Mouse (Mus musculus) bone marrow, adult 2 months (tissue): ENCODE data around the gene Lrba. TPM values are rescaled to one million over a fixed set of nuclear protein-coding genes. Genes with fewer than 3 reads are reported as not detected.

Experiments
- H3K27ac ChIP-seq: fragments of 200-500 bp; 2 replicates; pipeline ENCODE4 v1.5.1; 2012; ENCODE audit warnings: low read depth, mild to moderate bottlenecking, control low read depth, inconsistent platforms, low read length; ENCODE audit not compliant: control insufficient read depth, poor library complexity, insufficient read depth
- H3K4me1 ChIP-seq: fragments of 200-500 bp; 2 replicates; pipeline ENCODE4 v1.6.1; 2011; ENCODE audit warnings: low read length; ENCODE audit not compliant: control insufficient read depth, insufficient read depth
- H3K4me3 ChIP-seq: fragments of 200-500 bp; replicated peaks from 2 replicates; pipeline ENCODE3; 2011; ENCODE audit warnings: mild to moderate bottlenecking, low read depth, low read length, control low read depth; ENCODE audit not compliant: control insufficient read depth
- CTCF ChIP-seq: fragments of 200-500 bp; IDR thresholded peaks from 2 replicates; pipeline ENCODE4 v1.5.1; 2011; ENCODE audit warnings: low read length, control low read depth; ENCODE audit not compliant: control insufficient read depth, insufficient read depth
- POLR2A ChIP-seq: fragments of 200-500 bp; IDR thresholded peaks from 2 replicates; pipeline ENCODE4 v1.6.1; 2011; ENCODE audit warnings: low read depth, mild to moderate bottlenecking, control low read depth, low read length, borderline replicate concordance; ENCODE audit not compliant: control insufficient read depth
- WGBS: fragments of 180-500 bp; shearing (Covaris S2); methylation state at CpG from one replicate; pipeline ENCODE4 v1.1.7; 2018; 5-methylcytosine and 5-hydroxymethylcytosine counted together
- polyA plus RNA-seq: library from polyadenylated mRNA; stranded (reverse); fragments of >200 nt; gene quantifications from 2 replicates; pipeline ENCODE4 v1.2.4, GENCODE M21; 2011; ENCODE audit warnings: low replicate concordance; ENCODE audit not compliant: missing spikeins, insufficient read depth, insufficient read length

Gene Lrba
- polyA plus RNA-seq, 1 experiment, result 12.3 TPM

- no peaks in the 10 kb centered on the region for H3K4me1 ChIP-seq
- H3K27ac ChIP-seq, result no peak overlapping the region
- TF ChIP-seq CTCF, result no peak
- no peak for TF ChIP-seq POLR2A
- 70% methylated on average over 22 of the region's 22 CpGs for WGBS
- H3K4me3 ChIP-seq, result no peak overlapping the region
Observed at GRCm38 (mm10) chr3:86550301-86551010, 326.0 kb downstream of the Lrba start.

- no peak overlapping the region for H3K4me3 ChIP-seq
- no peaks in the 10 kb centered on the region for H3K4me1 ChIP-seq
- TF ChIP-seq POLR2A, result no peak
- TF ChIP-seq CTCF, result no peak
- WGBS, result 83% methylated on average over 8 of the region's 8 CpGs
- no peak overlapping the region for H3K27ac ChIP-seq
Observed at GRCm38 (mm10) chr3:86551011-86551728, 326.7 kb downstream of the Lrba start.

GRCm38 (mm10) chr3:86552170-86552569 is 327.7 kb downstream of the Lrba start:
- Histone ChIP-seq H3K27ac (no peak overlapping the region), H3K4me1 (no peaks in the 10 kb centered on the region), H3K4me3 (no peak overlapping the region)
- 91% methylated on average over 5 of the region's 5 CpGs for WGBS
- TF ChIP-seq CTCF (no peak), POLR2A (no peak)

- H3K4me3 ChIP-seq, result no peak overlapping the region
- no peaks in the 10 kb centered on the region; the same call in 1 of the 2 replicates for H3K4me1 ChIP-seq
- WGBS, result 53% methylated on average over 1 of the region's 1 CpGs
- no peak overlapping the region for H3K27ac ChIP-seq
- TF ChIP-seq CTCF (no peak), POLR2A (no peak)
Observed at GRCm38 (mm10) chr3:86558976-86559375, 334.5 kb downstream of the Lrba start.

- Histone ChIP-seq H3K4me1 (no peaks in the 10 kb centered on the region; the same call in 1 of the 2 replicates), H3K4me3 (no peak overlapping the region), H3K27ac (no peak overlapping the region)
- WGBS, result 90% methylated on average over 4 of the region's 4 CpGs
- TF ChIP-seq CTCF (no peak), POLR2A (no peak)
Observed at GRCm38 (mm10) chr3:86559635-86560034, 335.2 kb downstream of the Lrba start.

GRCm38 (mm10) chr3:86560281-86561022 is 336.0 kb downstream of the Lrba start:
- no peak overlapping the region for H3K4me3 ChIP-seq
- no peaks in the 10 kb centered on the region; the same call in 1 of the 2 replicates for H3K4me1 ChIP-seq
- 73% methylated on average over 4 of the region's 4 CpGs for WGBS
- H3K27ac ChIP-seq, result no peak overlapping the region
- TF ChIP-seq CTCF (no peak), POLR2A (no peak)

GRCm38 (mm10) chr3:86561023-86561344 is 336.5 kb downstream of the Lrba start:
- no peaks in the 10 kb centered on the region; the same call in 1 of the 2 replicates for H3K4me1 ChIP-seq
- WGBS, result 76% methylated on average over 1 of the region's 1 CpGs
- TF ChIP-seq POLR2A, result no peak
- TF ChIP-seq CTCF, result no peak
- H3K27ac ChIP-seq, result no peak overlapping the region
- H3K4me3 ChIP-seq, result no peak overlapping the region

- Histone ChIP-seq H3K4me1 (no peaks in the 10 kb centered on the region; the same call in 1 of the 2 replicates), H3K4me3 (no peak overlapping the region), H3K27ac (no peak overlapping the region)
- TF ChIP-seq POLR2A (no peak), CTCF (no peak)
- 71% methylated on average over 1 of the region's 1 CpGs for WGBS
Observed at GRCm38 (mm10) chr3:86561396-86561795, 336.9 kb downstream of the Lrba start.
